Mouse (Mus musculus) brain, embryonic 14.5 days (tissue): Measurements from ENCODE around the gene Trappc5.

ENCODE experiments used
- CTCF ChIP-seq: fragments of 200-500 bp; IDR thresholded peaks from 2 replicates; pipeline ENCODE4 v1.5.1; 2012; ENCODE audit warnings: inconsistent platforms, mild to moderate bottlenecking, moderate library complexity, borderline replicate concordance; ENCODE audit not compliant: insufficient read depth, insufficient read length; ENCODE audit errors: extremely low read depth
- POLR2A ChIP-seq: fragments of 200-500 bp; IDR thresholded peaks from 2 replicates; pipeline ENCODE4 v1.6.1; 2012; ENCODE audit warnings: mild to moderate bottlenecking, inconsistent platforms, borderline replicate concordance; ENCODE audit not compliant: poor library complexity, insufficient read depth, insufficient read length, severe bottlenecking; ENCODE audit errors: extremely low read depth

- no peak for TF ChIP-seq POLR2A
- TF ChIP-seq CTCF, result no peak
Measured at GRCm38 (mm10) chr8:3655526-3655925, 20.6 kb upstream of the Trappc5 start, which contains the start of gene Retn.
